Mouse (Mus musculus) MEL (cell line): Measurements from ENCODE around the gene 1700006A11Rik.

Source experiments
- CHD1 ChIP-seq: IDR thresholded peaks from 2 replicates; pipeline ENCODE4 v1.6.1; 2012; ENCODE audit warnings: low read depth, mild to moderate bottlenecking, inconsistent platforms, low read length, improper control_type of control experiment
- CTCF ChIP-seq, 3 experiments: IDR thresholded peaks in 2 of 3; conservative IDR thresholded peaks in 1 of 3; 2 replicates each; pipeline ENCODE4 v1.5.1; 2011 to 2012; ENCODE audit warnings: low read length in 3 of 3, low read depth in 2 of 3, mild to moderate bottlenecking in 2 of 3, improper control_type of control experiment in 1 of 3, inconsistent platforms in 1 of 3, mixed read lengths in 1 of 3, moderate library complexity in 1 of 3; ENCODE audit not compliant: control insufficient read depth in 1 of 3, insufficient read depth in 1 of 3, poor library complexity in 1 of 3, severe bottlenecking in 1 of 3
- EP300 ChIP-seq, 2 experiments: IDR thresholded peaks; 2 replicates each; pipeline ENCODE4 v1.6.1; 2011; ENCODE audit warnings: improper control_type of control experiment in 2 of 2, low read length in 2 of 2, low read depth in 1 of 2, mild to moderate bottlenecking in 1 of 2
- GABPA ChIP-seq: IDR thresholded peaks from 2 replicates; pipeline ENCODE4 v1.6.1; 2012; ENCODE audit warnings: low read depth, mild to moderate bottlenecking, inconsistent platforms, low read length, improper control_type of control experiment, moderate library complexity
- GATA1 ChIP-seq: IDR thresholded peaks from 2 replicates; pipeline ENCODE4 v1.6.1; 2011; ENCODE audit warnings: low read depth, low read length, improper control_type of control experiment
- HCFC1 ChIP-seq: IDR thresholded peaks from 2 replicates; pipeline ENCODE4 v1.6.1; 2012; ENCODE audit warnings: low read depth, mild to moderate bottlenecking, inconsistent platforms, low read length, improper control_type of control experiment, moderate library complexity
- MEF2A ChIP-seq: IDR thresholded peaks from 2 replicates; pipeline ENCODE4 v1.6.1; 2014; ENCODE audit warnings: low read depth, mild to moderate bottlenecking, inconsistent platforms, low read length, improper control_type of control experiment; ENCODE audit not compliant: poor library complexity, insufficient replicate concordance, severe bottlenecking; ENCODE audit errors: extremely low read depth
- POLR2A ChIP-seq, 2 experiments: IDR thresholded peaks; 2 replicates each; pipeline ENCODE4 v1.6.1; 2011 to 2012; ENCODE audit warnings: low read length in 2 of 2, mild to moderate bottlenecking in 2 of 2, control low read depth in 1 of 2, improper control_type of control experiment in 1 of 2, low read depth in 1 of 2, moderate library complexity in 1 of 2; ENCODE audit not compliant: control insufficient read depth in 1 of 2, insufficient read depth in 1 of 2, poor library complexity in 1 of 2
- POLR2AphosphoS5 ChIP-seq: IDR thresholded peaks from 2 replicates; pipeline ENCODE4 v1.6.1; 2012; ENCODE audit warnings: low read depth, borderline replicate concordance, mild to moderate bottlenecking, inconsistent platforms, low read length, moderate library complexity, mixed read lengths
- TAL1 ChIP-seq: IDR thresholded peaks from 2 replicates; pipeline ENCODE4 v1.6.1; 2012; ENCODE audit warnings: mild to moderate bottlenecking, inconsistent platforms, low read length, moderate library complexity, mixed read lengths
- TCF12 ChIP-seq: IDR thresholded peaks from 2 replicates; pipeline ENCODE4 v1.6.1; 2014; ENCODE audit warnings: low read depth, mild to moderate bottlenecking, inconsistent platforms, low read length, improper control_type of control experiment, moderate library complexity
- USF2 ChIP-seq, 2 experiments: IDR thresholded peaks; 2 replicates each; pipeline ENCODE4 v1.6.1; 2011 to 2012; ENCODE audit warnings: improper control_type of control experiment in 2 of 2, low read length in 2 of 2, borderline replicate concordance in 1 of 2, inconsistent platforms in 1 of 2, low read depth in 1 of 2, mild to moderate bottlenecking in 1 of 2; ENCODE audit not compliant: insufficient read depth in 1 of 2
- ZC3H11A ChIP-seq: IDR thresholded peaks from 2 replicates; pipeline ENCODE4 v1.6.1; 2012; ENCODE audit warnings: low read depth, mild to moderate bottlenecking, inconsistent platforms, low read length, improper control_type of control experiment
- ZKSCAN1 ChIP-seq: IDR thresholded peaks from 2 replicates; pipeline ENCODE4 v1.6.1; 2012; ENCODE audit warnings: low read depth, mild to moderate bottlenecking, inconsistent platforms, low read length, improper control_type of control experiment, moderate library complexity

GRCm38 (mm10) chr3:124389650-124390049 is 36.2 kb downstream of the 1700006A11Rik start:
- no peak for TF ChIP-seq CHD1
- no peak for TF ChIP-seq EP300 (IDR thresholded peaks at IDR 0.05; ENCODE audit: low read depth in 1 of 2, low read length in 2 of 2)
- TF ChIP-seq CTCF (IDR thresholded peaks at IDR 0.05 in 2 of 3, conservative IDR thresholded peaks at IDR 0.05 in 1 of 3; ENCODE audit: control insufficient read depth in 1 of 3, insufficient read depth in 1 of 3, low read depth in 2 of 3, low read length in 3 of 3, poor library complexity in 1 of 3, severe bottlenecking in 1 of 3): no peak
- no peak for TF ChIP-seq TAL1
- no peak for TF ChIP-seq POLR2A (IDR thresholded peaks at IDR 0.05; ENCODE audit: control insufficient read depth in 1 of 2, insufficient read depth in 1 of 2, low read depth in 1 of 2, low read length in 2 of 2, poor library complexity in 1 of 2)
- no peak for TF ChIP-seq TCF12
- no peak for TF ChIP-seq USF2 (IDR thresholded peaks at IDR 0.05; ENCODE audit: borderline replicate concordance in 1 of 2, insufficient read depth in 1 of 2, low read depth in 1 of 2, low read length in 2 of 2)
- no peak for TF ChIP-seq ZKSCAN1
- no peak for TF ChIP-seq ZC3H11A
- no peak for TF ChIP-seq MEF2A
- TF ChIP-seq HCFC1: no peak
- TF ChIP-seq GABPA: no peak
- TF ChIP-seq POLR2AphosphoS5: no peak
- TF ChIP-seq GATA1: no peak
